Mouse (Mus musculus) megakaryocyte, adult 5-6 weeks (primary cell): Measurements from ENCODE around the gene Marco. TPM values are rescaled to one million over a fixed set of nuclear protein-coding genes. Genes with fewer than 3 reads are reported as not detected.

Experiments used
- ATAC-seq: 2 replicates; pipeline ENCODE4 v1.8.0; 2016; ENCODE audit warnings: mild to moderate bottlenecking, inconsistent platforms; ENCODE audit not compliant: poor library complexity, severe bottlenecking
- total RNA-seq, 2 experiments: library from RNA; stranded (forward) in 1 of 2; stranded (reverse) in 1 of 2; fragments of 153-499, 151-499 nt in 1 of 2; fragments of 221-1000, 200-1000 nt in 1 of 2; gene quantifications; 2 replicates each; pipeline versions ENCODE4 v1.2.3 to v1.2.4; 2015 to 2017

The Marco gene
- total RNA-seq, 2 experiments from 2014 or later, result not detected

DNA sequence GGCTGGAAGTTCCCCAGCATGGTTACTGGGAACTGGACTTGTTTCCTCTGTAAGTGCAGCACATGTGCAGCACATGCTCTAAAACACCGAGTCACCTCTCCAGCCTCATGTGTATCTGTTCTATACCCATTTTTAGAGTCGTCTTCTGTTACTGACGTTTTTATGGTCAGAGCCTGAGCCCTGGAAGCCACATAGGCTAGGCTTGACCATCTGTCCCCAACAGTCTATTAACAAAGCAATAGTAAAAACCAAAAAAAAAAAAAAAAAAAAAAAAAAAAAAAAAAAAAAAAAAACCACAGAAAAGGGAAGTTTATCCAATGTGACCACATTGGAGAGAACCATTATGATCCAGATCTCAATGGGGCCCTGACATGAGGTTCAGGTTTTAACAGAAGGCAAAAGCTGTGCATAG lies 61.6 kb downstream of the Marco start:
- 0 out of 2 replicates have a peak, but pooled peaks have one; percentile 30 for ATAC-seq

DNA sequence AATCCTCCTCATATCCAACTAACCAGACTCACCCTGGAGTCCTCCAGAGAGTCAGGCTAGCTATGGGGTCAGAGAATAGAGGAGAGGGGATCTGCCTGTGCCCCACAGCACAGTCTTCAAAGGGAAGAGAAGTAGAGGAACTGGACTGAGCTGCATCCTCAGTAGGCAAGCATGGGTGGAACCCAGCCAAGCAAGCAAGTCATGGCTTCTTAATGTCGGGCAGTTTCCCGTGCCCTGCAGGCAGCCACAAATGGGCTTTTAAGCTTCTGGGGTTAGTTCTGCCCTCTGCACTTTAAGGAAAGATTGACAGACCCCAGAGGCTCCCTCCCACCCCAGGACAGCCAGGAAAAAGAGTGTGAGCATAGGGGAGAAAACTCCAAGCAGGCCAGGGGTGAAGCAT lies 63.2 kb downstream of the Marco start:
- no peak for ATAC-seq

DNA sequence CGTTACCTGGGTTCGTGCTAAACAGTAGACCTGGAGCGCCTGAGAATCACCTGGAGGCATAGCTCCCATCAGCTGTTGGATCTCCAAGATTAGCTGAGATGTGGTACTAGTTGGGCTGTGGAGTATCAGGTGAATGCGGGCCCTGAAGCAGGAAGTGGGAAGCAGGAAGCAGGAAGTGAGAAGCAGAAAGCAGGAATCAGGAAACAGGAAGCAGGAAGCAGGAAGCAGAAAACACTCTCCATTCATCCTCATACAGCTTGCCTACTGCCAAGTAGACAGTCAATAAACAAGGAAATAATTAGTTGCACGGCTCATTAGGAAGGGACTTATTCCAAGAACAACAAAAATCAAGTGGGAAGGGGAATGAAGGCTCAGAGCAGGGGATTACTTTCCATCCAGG lies 69.2 kb downstream of the Marco start:
- ATAC-seq, result no peak

DNA sequence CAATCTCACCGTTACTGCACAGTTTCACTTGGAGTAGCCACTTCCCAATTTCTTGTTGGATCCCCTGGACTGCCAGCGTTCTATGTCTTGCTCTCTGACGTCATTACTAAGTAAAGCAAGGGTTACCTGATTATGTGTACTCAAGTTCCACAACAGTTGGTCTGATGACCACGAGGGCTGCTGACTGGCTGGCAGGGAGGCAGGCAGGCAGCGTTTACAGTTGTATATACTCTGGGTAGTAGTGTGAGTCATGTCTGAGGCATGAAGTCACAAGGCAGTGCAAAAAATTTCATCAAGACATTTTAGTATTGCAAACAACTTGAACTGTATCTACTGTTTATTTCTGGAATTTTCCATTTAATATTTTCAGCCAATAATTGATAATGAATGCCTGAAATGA lies 74.7 kb downstream of the Marco start:
- no peak for ATAC-seq

DNA sequence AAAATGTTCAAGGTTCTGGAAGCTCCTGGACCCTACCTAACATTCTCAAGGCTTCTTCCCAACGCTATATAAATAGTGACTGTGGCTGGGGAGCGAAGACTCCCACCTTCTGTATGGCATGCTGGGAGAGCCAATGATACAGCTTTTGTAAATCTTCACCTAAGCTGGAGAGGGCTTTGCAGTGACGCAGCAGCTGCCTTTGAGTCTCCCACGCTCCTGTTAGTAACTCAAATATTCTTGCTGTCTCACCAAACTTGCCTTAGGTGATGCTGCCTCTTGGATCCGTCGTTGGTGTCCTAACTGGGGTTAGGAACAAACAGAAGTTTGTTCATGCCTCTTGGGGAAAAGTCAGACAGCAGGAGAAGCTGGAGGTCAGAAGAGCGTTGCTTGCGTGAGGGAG lies 79.2 kb downstream of the Marco start:
- ATAC-seq, result no peak

Other genes with a start within 250 kb of the Marco start
- 16.8 and 17.5 TPM in 2 replicates for gene Steap3, start 232.3 kb downstream of the Marco start, total RNA-seq (2015)
- 4.8 and 6.9 TPM in 2 replicates for gene Steap3, start 232.3 kb downstream of the Marco start, total RNA-seq (2017)
- not detected in 2 replicates for gene C1ql2, start 164.4 kb downstream of the Marco start, total RNA-seq (2015)
- not detected in 2 replicates for gene C1ql2, start 164.4 kb downstream of the Marco start, total RNA-seq (2017)
- not detected in 2 replicates for gene En1, start 97.4 kb upstream of the Marco start, total RNA-seq (2015)
- not detected in 2 replicates for gene En1, start 97.4 kb upstream of the Marco start, total RNA-seq (2017)